Mouse (Mus musculus): ENCODE measurements around the gene Pigc. TPM values are rescaled to one million over a fixed set of nuclear protein-coding genes. Genes with fewer than 3 reads are reported as not detected.

Pigc gene
- 14.3 and 17.4 TPM in 2 replicates for total RNA-seq (2023)

DNA sequence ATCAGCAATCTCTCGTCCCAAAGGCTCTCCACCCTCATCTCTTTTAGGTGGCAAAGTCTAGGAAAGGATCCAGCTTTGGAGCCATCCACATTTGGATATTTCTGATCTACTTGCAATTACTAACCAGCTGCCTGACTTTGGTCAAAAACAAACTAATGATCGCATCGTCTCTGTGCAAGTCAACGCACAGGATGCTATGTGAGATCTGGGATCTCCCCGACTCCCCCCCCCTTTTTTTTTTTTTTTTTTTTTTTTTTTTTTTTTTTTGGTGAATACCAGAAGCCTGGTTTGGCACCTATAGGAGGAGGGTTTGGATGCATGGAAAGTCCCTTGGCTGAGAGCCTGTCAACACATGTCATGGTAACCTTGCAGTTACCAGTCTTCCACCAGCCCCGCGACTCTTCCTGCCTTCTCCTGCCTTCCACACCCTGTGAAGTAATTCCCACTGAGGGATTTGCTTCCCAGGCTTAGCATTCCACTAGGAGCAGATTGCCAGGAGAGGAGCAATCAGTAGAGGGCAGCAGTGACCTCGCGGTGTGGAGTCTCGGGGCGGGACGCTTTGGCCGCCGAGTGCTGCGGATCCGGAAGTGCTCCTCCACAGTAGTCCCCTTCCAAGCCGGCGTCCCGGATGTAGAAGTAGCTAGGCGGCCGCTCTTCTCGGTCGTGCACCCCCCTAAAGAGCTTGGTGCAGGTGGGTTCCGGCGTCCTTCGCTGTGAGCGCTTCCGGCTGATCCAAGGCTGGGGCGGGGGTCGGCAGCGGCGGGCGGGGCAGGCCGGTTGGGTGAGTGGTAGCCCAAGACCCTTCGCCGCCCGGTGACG lies at the start of gene Pigc:
Gene Pigc, plus strand, starts transcription at position 598 of the 819 bp plus-strand sequence.

DNA sequence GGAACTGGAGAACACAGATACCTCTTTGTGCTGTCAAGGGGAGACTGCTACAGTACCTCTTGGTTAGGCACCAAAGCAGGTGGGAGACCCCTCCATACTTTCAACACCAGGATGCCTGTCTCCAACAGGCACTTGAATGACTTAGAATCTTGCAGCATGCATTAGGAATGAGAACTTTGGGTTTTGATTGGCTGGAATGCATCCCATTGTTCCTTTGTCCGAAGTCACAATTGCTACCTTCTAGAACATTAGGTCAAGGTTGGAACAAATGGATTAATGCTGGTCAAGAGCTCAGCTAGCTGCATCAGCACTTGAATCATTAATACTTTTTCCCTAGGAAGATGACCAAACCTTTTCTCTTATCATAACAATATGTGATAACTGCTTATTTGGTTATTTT lies 10.6 kb downstream of the Pigc start, which contains the start of gene 4930558K02Rik:
Gene 4930558K02Rik, minus strand, starts transcription at position 101 of the 400 bp plus-strand sequence.

Other genes with a start within 250 kb of the Pigc start
- gene Fasl, start 180.7 kb upstream of the Pigc start, total RNA-seq (2023): 0.27 TPM in 1 of 2 replicates, not detected in the other
- 480 and 672 TPM in 2 replicates for gene Suco, start 92.5 kb upstream of the Pigc start, total RNA-seq (2023)
- not detected in 2 replicates for gene 4930558K02Rik, start 10.4 kb downstream of the Pigc start, total RNA-seq (2023)